Mouse (Mus musculus) midbrain, embryonic 12.5 days (tissue): ENCODE measurements around the gene Cct3. TPM values are rescaled to one million over a fixed set of nuclear protein-coding genes. Genes with fewer than 3 reads are reported as not detected.
"Not testable (repeated sequence)": the region's sequence is repeated elsewhere in the genome, so short reads cannot be mapped to it uniquely, and the experiment has no call there.

Source experiments
- ATAC-seq: fragments of 200-750 bp; cut with Nextera tagmentation; 2 replicates; pipeline ENCODE4 v1.8.0; 2017; ENCODE audit warnings: low read depth, moderate TSS enrichment, moderate library complexity; ENCODE audit not compliant: low FRiP score
- H3K27ac ChIP-seq: fragments of 300-500 bp; sonication (generic); replicated peaks from 2 replicates; pipeline ENCODE4 v1.5.1; 2016; ENCODE audit warnings: mild to moderate bottlenecking
- H3K27me3 ChIP-seq: fragments of 300-500 bp; sonication (generic); 2 replicates; pipeline ENCODE4 v1.6.1; 2016; ENCODE audit warnings: mild to moderate bottlenecking
- H3K36me3 ChIP-seq: fragments of 300-500 bp; sonication (generic); 2 replicates; pipeline ENCODE4 v1.6.1; 2016
- H3K4me1 ChIP-seq: fragments of 300-500 bp; sonication (generic); 2 replicates; pipeline ENCODE4 v1.6.1; 2016
- H3K4me2 ChIP-seq: fragments of 300-500 bp; sonication (generic); replicated peaks from 2 replicates; pipeline ENCODE4 v1.6.1; 2016; ENCODE audit warnings: mild to moderate bottlenecking, moderate library complexity
- H3K4me3 ChIP-seq: fragments of 300-500 bp; sonication (generic); 2 replicates; pipeline ENCODE4 v1.5.1; 2016; ENCODE audit warnings: mild to moderate bottlenecking
- H3K9ac ChIP-seq: fragments of 300-500 bp; sonication (generic); replicated peaks from 2 replicates; pipeline ENCODE4 v1.6.1; 2016; ENCODE audit warnings: mild to moderate bottlenecking, moderate library complexity
- H3K9me3 ChIP-seq: fragments of 300-500 bp; sonication (generic); 2 replicates; pipeline ENCODE4 v1.6.1; 2016; ENCODE audit warnings: mild to moderate bottlenecking
- WGBS: fragments of 180-500 bp; shearing (Covaris S2); methylation state at CpG from one replicate; pipeline ENCODE4 v1.1.7; 2016; 5-methylcytosine and 5-hydroxymethylcytosine counted together
- polyA plus RNA-seq: library from polyadenylated mRNA; unstranded; fragments of >200 nt; fragmentation: Nextera tagmentation; extraction: Ambion mirVana; gene quantifications from 2 replicates; pipeline ENCODE4 v1.2.1, GENCODE M21; 2016

Cct3 gene
- polyA plus RNA-seq, 1 experiment from 2014 or later: 646 TPM

DNA sequence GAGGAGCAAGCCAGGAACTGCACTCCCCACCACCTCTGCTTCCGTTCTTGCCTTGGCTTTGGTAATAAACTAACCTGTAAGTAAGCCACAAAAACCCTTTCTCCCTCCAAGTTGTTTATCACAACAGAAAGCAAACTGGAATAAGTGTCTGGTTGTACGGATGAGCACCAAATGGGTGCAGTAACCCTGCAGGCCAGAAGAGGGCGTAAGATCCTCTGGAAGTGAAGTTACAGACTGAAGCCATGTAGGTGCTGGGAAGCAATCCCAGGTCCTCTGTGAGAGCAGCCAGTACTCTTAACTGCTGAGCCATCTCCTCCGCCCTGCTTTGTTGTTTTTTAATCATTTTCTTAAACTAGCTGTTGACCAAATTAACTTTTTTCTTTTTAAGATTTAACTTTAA is 22.9 kb upstream of the Cct3 start:
- WGBS: 95% methylated on average over 4 of the region's 4 CpGs

GRCm38 (mm10) chr3:88276121-88276520 is 20.8 kb upstream of the Cct3 start:
- WGBS: 77% methylated on average over 2 of the region's 2 CpGs

More for the DNA sequence above, 22.9 kb upstream of the Cct3 start:
- H3K36me3 ChIP-seq: no peaks in the 10 kb centered on the region
- no peak overlapping the region for H3K9ac ChIP-seq
- H3K4me3 ChIP-seq: no peak overlapping the region
- no peak overlapping the region for H3K27ac ChIP-seq
- no peak overlapping the region for H3K4me2 ChIP-seq
- H3K4me1 ChIP-seq: no peaks in the 10 kb centered on the region
- no peaks in the 10 kb centered on the region for H3K9me3 ChIP-seq
- no peak for ATAC-seq
- H3K27me3 ChIP-seq: no peaks in the 10 kb centered on the region

DNA sequence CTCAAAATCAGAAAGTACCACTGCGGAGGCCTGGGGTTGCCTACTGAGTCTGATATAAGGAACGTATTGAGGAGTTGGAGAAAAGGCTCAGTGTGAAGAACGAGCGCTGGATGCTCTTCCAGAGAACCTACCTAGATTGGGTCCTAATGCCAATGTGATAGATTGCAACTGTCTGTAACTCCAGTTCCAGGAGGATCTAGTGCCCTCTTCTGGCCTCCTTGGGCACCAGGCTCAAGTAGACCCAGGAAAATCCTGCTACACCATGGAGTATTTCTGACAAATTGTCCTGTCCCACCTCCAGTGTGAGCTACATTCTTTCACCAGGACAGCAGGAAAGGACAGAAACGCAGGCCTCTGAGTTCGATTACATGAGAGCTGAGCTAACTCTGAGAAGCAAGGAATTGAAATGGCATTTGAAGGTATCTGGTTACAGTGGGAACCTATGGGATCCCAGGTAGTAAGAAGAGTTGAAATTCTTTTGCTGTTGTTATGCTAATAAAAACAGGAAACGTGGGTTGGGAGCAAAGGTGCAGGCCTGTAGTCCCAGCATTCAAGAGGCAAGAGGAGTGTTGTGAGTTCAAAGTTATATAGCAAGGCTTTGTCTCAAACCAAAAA is 20.3 kb upstream of the Cct3 start:
- WGBS: 48% methylated on average over 7 of the region's 7 CpGs

More at GRCm38 (mm10) chr3:88276121-88276520, 20.8 kb upstream of the Cct3 start:
- H3K9me3 ChIP-seq: no peaks in the 10 kb centered on the region
- no peak for ATAC-seq
- no peaks in the 10 kb centered on the region for H3K36me3 ChIP-seq
- H3K4me3 ChIP-seq: no peak overlapping the region
- H3K27me3 ChIP-seq: no peaks in the 10 kb centered on the region
- H3K4me2 ChIP-seq: no peak overlapping the region
- H3K9ac ChIP-seq: no peak overlapping the region
- H3K27ac ChIP-seq: no peak overlapping the region
- H3K4me1 ChIP-seq: no peaks in the 10 kb centered on the region

GRCm38 (mm10) chr3:88280035-88280434 is 16.9 kb upstream of the Cct3 start:
- Histone ChIP-seq H3K27me3 (no peaks in the 10 kb centered on the region), H3K9me3 (no peaks in the 10 kb centered on the region), H3K4me2 (no peak overlapping the region), H3K4me1 (no peaks in the 10 kb centered on the region), H3K9ac (no peak overlapping the region), H3K36me3 (no peaks in the 10 kb centered on the region), H3K27ac (no peak overlapping the region), H3K4me3 (no peak overlapping the region)
- ATAC-seq: no peak
- WGBS: 79% methylated on average over 2 of the region's 2 CpGs

More for the DNA sequence above, 20.3 kb upstream of the Cct3 start:
- Histone ChIP-seq H3K27me3 (no peaks in the 10 kb centered on the region), H3K9me3 (no peaks in the 10 kb centered on the region), H3K9ac (no peak overlapping the region), H3K4me3 (no peak overlapping the region), H3K36me3 (no peaks in the 10 kb centered on the region), H3K4me1 (no peaks in the 10 kb centered on the region), H3K4me2 (no peak overlapping the region), H3K27ac (no peak overlapping the region)
- no peak for ATAC-seq

GRCm38 (mm10) chr3:88281141-88281916 is 15.6 kb upstream of the Cct3 start:
- not testable (repeated sequence) for H3K4me2 ChIP-seq, ATAC-seq, H3K9me3 ChIP-seq, H3K4me3 ChIP-seq, H3K36me3 ChIP-seq, H3K27ac ChIP-seq, H3K9ac ChIP-seq, H3K4me1 ChIP-seq, H3K27me3 ChIP-seq
- WGBS: 61% methylated on average over 11 of the region's 11 CpGs

GRCm38 (mm10) chr3:88284815-88285564 is 11.9 kb upstream of the Cct3 start:
- H3K36me3 ChIP-seq, H3K9ac ChIP-seq, H3K27ac ChIP-seq, H3K27me3 ChIP-seq, H3K4me3 ChIP-seq, ATAC-seq, H3K4me2 ChIP-seq, H3K9me3 ChIP-seq, H3K4me1 ChIP-seq: not testable (repeated sequence)
- WGBS: 97% methylated on average over 14 of the region's 14 CpGs

- H3K36me3 ChIP-seq, H3K4me2 ChIP-seq, H3K4me1 ChIP-seq, H3K9ac ChIP-seq, H3K27ac ChIP-seq, H3K4me3 ChIP-seq, H3K9me3 ChIP-seq, ATAC-seq, H3K27me3 ChIP-seq: not testable (repeated sequence)
- WGBS: no CpG with 5 or more reads among the region's 2 CpGs
Observed at GRCm38 (mm10) chr3:88285565-88285895, 11.4 kb upstream of the Cct3 start.

DNA sequence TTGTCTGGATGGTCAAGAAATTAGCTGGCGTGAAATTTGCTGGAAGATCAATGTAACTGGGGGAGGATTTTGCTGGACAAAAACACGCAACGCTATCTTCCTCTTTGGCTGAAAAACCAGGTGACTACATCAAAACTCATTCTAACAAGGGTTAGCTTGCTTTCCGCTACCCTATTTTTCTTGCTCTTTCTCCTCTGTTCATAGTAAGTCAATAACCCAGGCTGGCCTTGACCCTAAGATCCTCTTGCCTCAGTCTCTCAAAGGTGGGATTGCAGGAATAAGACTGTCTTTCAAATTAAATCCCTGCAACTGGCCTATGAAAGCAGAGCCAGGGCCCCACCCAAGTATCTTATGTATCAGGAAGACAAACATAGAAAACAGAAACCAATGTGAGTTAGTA is 9.8 kb upstream of the Cct3 start, which contains the start of gene Gm38392:
Gm38392 (minus strand) TSS at position 101 of the 400 bp plus-strand sequence.
- Histone ChIP-seq H3K9ac (no peak within 1 kb of the TSS), H3K4me3 (no peak within 1 kb of the TSS), H3K27ac (no peak within 1 kb of the TSS), H3K36me3 (no peaks in the 10 kb centered on the region), H3K9me3 (no peaks in the 10 kb centered on the region), H3K4me2 (no peak within 1 kb of the TSS), H3K27me3 (no peaks in the 10 kb centered on the region), H3K4me1 (no peaks in the 10 kb centered on the region)
- no peak for ATAC-seq
- WGBS: 93% methylated on average over 4 of the region's 4 CpGs

DNA sequence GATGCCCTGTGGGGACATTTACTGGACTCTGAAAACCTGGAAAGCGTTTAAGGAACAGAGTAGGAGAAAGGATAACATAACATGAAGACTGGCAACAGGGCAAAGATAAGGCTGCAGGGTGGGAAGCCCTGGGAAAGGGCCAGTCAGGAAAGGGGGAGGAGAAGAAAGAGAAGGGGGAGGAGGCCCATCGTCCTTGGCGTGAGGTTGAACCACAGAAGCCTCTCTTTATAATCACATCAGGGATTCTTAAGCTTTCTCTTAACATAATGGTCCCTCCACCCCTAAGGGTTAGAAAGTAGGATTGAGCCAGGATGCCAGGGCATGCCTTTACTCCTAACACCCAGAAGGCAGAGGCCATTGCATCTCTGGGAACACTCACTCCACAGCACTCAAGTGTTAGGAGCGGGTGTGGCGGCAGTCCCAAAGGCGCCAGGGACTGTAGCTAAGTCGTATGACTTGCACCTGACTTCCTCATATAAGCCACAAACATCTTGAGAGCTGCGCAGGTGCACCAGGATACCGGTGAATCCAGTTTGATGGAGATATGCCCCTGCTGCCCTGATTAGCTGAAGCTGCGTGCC is 8.7 kb upstream of the Cct3 start:
- ATAC-seq: not testable (repeated sequence)
- WGBS: 85% methylated on average over 7 of the region's 10 CpGs

DNA sequence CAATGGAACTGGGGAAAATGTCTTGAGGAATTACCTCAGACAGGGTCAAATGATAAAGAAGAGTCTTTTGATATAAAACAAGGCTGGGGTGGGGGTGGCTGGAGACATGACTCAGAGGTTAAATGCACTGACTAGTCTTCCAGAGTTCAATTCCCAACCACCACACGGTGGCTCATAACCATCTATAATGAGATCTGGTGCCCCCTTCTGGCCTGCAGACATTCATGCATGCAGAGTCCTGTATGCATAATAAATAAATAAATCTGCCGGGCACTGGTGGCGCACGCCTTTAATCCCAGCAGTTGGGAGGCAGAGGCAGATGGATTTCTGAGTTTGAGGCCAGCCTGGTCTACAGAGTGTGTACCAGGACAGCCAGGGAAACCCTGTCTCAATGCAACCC is 4.9 kb upstream of the Cct3 start:
- H3K4me2 ChIP-seq: no peak overlapping the region
- H3K36me3 ChIP-seq: no peaks in the 10 kb centered on the region
- peaks cover 8% of the 10 kb centered on the region; the same call in 1 of the 2 replicates for H3K4me1 ChIP-seq
- no peaks in the 10 kb centered on the region for H3K27me3 ChIP-seq
- ATAC-seq: no peak
- no peak overlapping the region for H3K4me3 ChIP-seq
- no peak overlapping the region for H3K9ac ChIP-seq
- H3K27ac ChIP-seq: no peak overlapping the region
- 39% methylated on average over 4 of the region's 4 CpGs for WGBS
- H3K9me3 ChIP-seq: no peaks in the 10 kb centered on the region

More for the DNA sequence above, 8.7 kb upstream of the Cct3 start:
- not testable (repeated sequence) for H3K9me3 ChIP-seq, H3K9ac ChIP-seq, H3K4me2 ChIP-seq, H3K27me3 ChIP-seq, H3K4me1 ChIP-seq, H3K36me3 ChIP-seq, H3K27ac ChIP-seq, H3K4me3 ChIP-seq

- not testable (repeated sequence) for H3K4me3 ChIP-seq, H3K27ac ChIP-seq, H3K27me3 ChIP-seq, H3K9me3 ChIP-seq, ATAC-seq
- H3K4me1 ChIP-seq: peaks cover 18% of the 10 kb centered on the region
- 74% methylated on average over 1 of the region's 1 CpGs for WGBS
- 0 out of 2 replicates have a peak overlapping the region, but pooled peaks have one; percentile 62 for H3K9ac ChIP-seq
- H3K36me3 ChIP-seq: peaks cover 11% of the 10 kb centered on the region
- H3K4me2 ChIP-seq: peak overlapping the region; percentile 86; the same call in 1 of the 2 replicates
Observed at GRCm38 (mm10) chr3:88295272-88295671, 1.6 kb upstream of the Cct3 start.

DNA sequence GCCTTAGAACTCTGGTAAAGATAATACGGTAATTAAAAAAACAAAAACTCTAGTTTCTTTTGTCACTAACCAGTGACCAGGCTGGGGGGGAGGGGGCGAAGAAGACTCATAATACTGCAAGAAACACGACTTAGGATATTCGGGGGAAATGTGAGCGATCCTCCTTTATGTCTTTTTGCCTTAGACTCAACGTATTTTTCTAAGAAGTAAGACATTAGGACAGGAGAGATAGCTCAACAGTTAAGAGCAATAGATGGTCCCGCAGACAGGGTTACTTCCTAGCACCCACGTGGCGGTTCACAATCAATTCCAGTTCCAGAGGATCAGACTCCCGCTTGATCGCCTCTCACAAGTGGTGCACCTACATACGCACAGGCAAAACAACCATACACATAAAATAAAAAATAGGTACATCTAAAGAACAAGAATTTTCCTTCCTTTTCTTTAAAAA is 781 bp upstream of the Cct3 start:
- H3K27me3 ChIP-seq: no peaks in the 10 kb centered on the region
- peaks cover 20% of the 10 kb centered on the region for H3K36me3 ChIP-seq
- WGBS: under 1% methylated on average over 12 of the region's 12 CpGs
- H3K4me1 ChIP-seq: peaks cover 18% of the 10 kb centered on the region
- peak overlapping the region; percentile 70 for H3K4me3 ChIP-seq
- peak overlapping the region; percentile 62 for H3K9ac ChIP-seq
- peak overlapping the region; percentile 88 for H3K27ac ChIP-seq
- H3K9me3 ChIP-seq: no peaks in the 10 kb centered on the region
- ATAC-seq: peak; percentile 23
- peak overlapping the region; percentile 86 for H3K4me2 ChIP-seq
